Mouse (Mus musculus) G1E (cell line): Measurements from ENCODE around the gene Rcn3.

Experiments
- CTCF ChIP-seq: IDR thresholded peaks from 2 replicates; pipeline ENCODE4 v1.5.1; 2012; ENCODE audit warnings: low read depth, low read length, inconsistent platforms, mixed read lengths
- GATA2 ChIP-seq: IDR thresholded peaks from 2 replicates; pipeline ENCODE4 v1.6.1; 2012; ENCODE audit warnings: low read depth, low read length, inconsistent platforms, borderline replicate concordance
- POLR2AphosphoS5 ChIP-seq: IDR thresholded peaks from 2 replicates; pipeline ENCODE4 v1.6.1; 2012; ENCODE audit warnings: low read depth, low read length, inconsistent platforms; ENCODE audit not compliant: insufficient replicate concordance
- TAL1 ChIP-seq: conservative IDR thresholded peaks from 2 replicates; pipeline ENCODE4 v1.6.1; 2012; ENCODE audit warnings: low read depth, low read length, inconsistent platforms, mixed read lengths

GRCm38 (mm10) chr7:45073949-45074348 is 18.1 kb downstream of the Rcn3 start:
- TF ChIP-seq POLR2AphosphoS5 = no peak
- no peak for TF ChIP-seq CTCF
- TF ChIP-seq GATA2 = no peak
- no peak for TF ChIP-seq TAL1
